Comparison of ENCODE assay signal across 19 mouse cellular contexts in the genomic region with DNA sequence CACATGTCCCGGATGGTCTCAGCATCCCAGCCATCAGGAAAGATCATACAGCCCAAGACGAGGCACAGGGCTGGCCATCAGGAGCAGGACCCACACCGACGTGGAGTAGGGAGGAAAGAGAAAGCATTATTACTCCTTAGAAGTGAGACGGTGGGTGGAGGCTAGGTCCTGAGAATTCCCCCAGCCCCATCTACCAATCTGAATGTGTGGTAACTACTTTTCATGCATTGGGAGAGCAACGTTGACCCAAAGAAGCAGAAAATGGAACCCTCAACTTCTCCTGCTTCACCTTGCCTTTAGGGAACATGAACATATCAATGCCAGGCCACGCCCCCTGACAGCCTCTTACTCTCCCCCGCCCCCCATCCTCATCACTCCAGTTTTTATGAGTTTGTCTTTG. TPM values are rescaled to one million over a fixed set of nuclear protein-coding genes. Genes with fewer than 3 reads are reported as not detected.
DNase-seq lines count a peak whose midpoint lies in the region; ATAC-seq lines count a peak whose summit lies in the region.
"Had no signal": no experiment of that assay in that cellular context is flagged by ENCODE, and none has a peak within 500 bp of the region (broad histone marks: within the 10 kb centered on the region; RNA-seq: fewer than 3 reads in every experiment).

No protein-coding gene starts in this region.

- H3K4me2 ChIP-seq in midbrain, embryonic 11.5 days = no peak overlapping the region
- no peak overlapping the region for H3K4me2 ChIP-seq in midbrain, embryonic 14.5 days (ENCODE audit: low read length)

- 80% methylated on average over 8 of the region's 8 CpGs for WGBS in heart, embryonic 10.5 days
- WGBS in midbrain, embryonic 11.5 days = 85% methylated on average over 8 of the region's 8 CpGs
- 92% methylated on average over 8 of the region's 8 CpGs for WGBS in midbrain, embryonic 14.5 days

- no peaks in the 10 kb centered on the region for H3K36me3 ChIP-seq in heart, embryonic 10.5 days
- no peaks in the 10 kb centered on the region for H3K36me3 ChIP-seq in midbrain, embryonic 11.5 days (ENCODE audit: control insufficient read depth, insufficient read depth, low read length)
- H3K36me3 ChIP-seq in midbrain, embryonic 14.5 days (ENCODE audit: control insufficient read depth, insufficient read depth, low read length) = peaks cover 35% of the 10 kb centered on the region
- H3K36me3 ChIP-seq: G1E had no signal

- no peaks in the 10 kb centered on the region for H3K9me3 ChIP-seq in heart, embryonic 10.5 days
- H3K9me3 ChIP-seq in midbrain, embryonic 11.5 days (ENCODE audit: control insufficient read depth, low read length) = no peaks in the 10 kb centered on the region
- no peaks in the 10 kb centered on the region for H3K9me3 ChIP-seq in midbrain, embryonic 14.5 days (ENCODE audit: control insufficient read depth, low read length)
- H3K9me3 ChIP-seq: G1E had no signal

- 0 out of 2 replicates have a peak, but pooled peaks cover 8% of the 10 kb centered on the region for H3K27me3 ChIP-seq in heart, embryonic 10.5 days (ENCODE audit: insufficient read depth, poor library complexity, severe bottlenecking)
- no peaks in the 10 kb centered on the region for H3K27me3 ChIP-seq in midbrain, embryonic 11.5 days (ENCODE audit: control insufficient read depth, insufficient read depth, low read length)
- no peaks in the 10 kb centered on the region for H3K27me3 ChIP-seq in midbrain, embryonic 14.5 days (ENCODE audit: control insufficient read depth, insufficient read depth, low read length)
- H3K27me3 ChIP-seq: CH12.LX, Patski had no signal

- no peak overlapping the region for H3K27ac ChIP-seq in heart, embryonic 10.5 days
- no peak overlapping the region for H3K27ac ChIP-seq in midbrain, embryonic 11.5 days (ENCODE audit: low read depth, low read length)
- H3K27ac ChIP-seq in midbrain, embryonic 14.5 days (replicated peaks; ENCODE audit: low read depth, low read length) = no peak overlapping the region

- ATAC-seq in midbrain, embryonic 11.5 days (ENCODE audit: low FRiP score) = no peak
- no peak for ATAC-seq in midbrain, embryonic 14.5 days (ENCODE audit: low FRiP score, low TSS enrichment)
- ATAC-seq: activated CD4-positive, CD25-positive, alpha-beta regulatory T cell, adult 4 months; CD4-positive, CD25-positive, alpha-beta regulatory T cell, adult 4 months; Patski had no signal

- H3K9ac ChIP-seq in midbrain, embryonic 11.5 days (ENCODE audit: low read length) = no peak overlapping the region
- H3K9ac ChIP-seq in midbrain, embryonic 14.5 days (replicated peaks; ENCODE audit: low read length) = no peak overlapping the region

- no peaks in the 10 kb centered on the region for H3K4me1 ChIP-seq in heart, embryonic 10.5 days
- peaks cover 11% of the 10 kb centered on the region for H3K4me1 ChIP-seq in midbrain, embryonic 11.5 days (ENCODE audit: control insufficient read depth, insufficient read depth, low read length)
- H3K4me1 ChIP-seq in midbrain, embryonic 14.5 days (ENCODE audit: control insufficient read depth, insufficient read depth, low read length) = peaks cover 18% of the 10 kb centered on the region

- peak; percentile 79 for DNase-seq in heart, adult 11 months
- DNase-seq in heart, embryonic 10.5 days (ENCODE audit: low spot score) = no peak
- DNase-seq in midbrain, embryonic 11.5 days (ENCODE audit: low spot score, missing footprints) = peak; percentile 65
- DNase-seq in midbrain, embryonic 14.5 days = no peak
- DNase-seq: adrenal gland, adult 2 months; adrenal gland, adult 8-10 months; adrenal gland, postnatal 10 days; adrenal gland, postnatal 14 days; adrenal gland, postnatal 25 days; adrenal gland, postnatal 36 days; B cell, adult 2 months; cerebellum, adult 11 months; cerebellum, adult 11-12 months; cerebellum, adult 18-20 months had no signal

- H3K4me3 ChIP-seq in heart, embryonic 10.5 days = no peak overlapping the region
- H3K4me3 ChIP-seq in midbrain, embryonic 11.5 days (ENCODE audit: low read depth, low read length) = no peak overlapping the region
- H3K4me3 ChIP-seq in midbrain, embryonic 14.5 days (replicated peaks; ENCODE audit: low read depth, low read length) = no peak overlapping the region

RNA-seq across cellular contexts. Expression of a gene that starts 18.6 kb away (rescaled TPM):
- polyA plus RNA-seq in heart, embryonic 10.5 days (2016; fragmentation: Nextera tagmentation; extraction: Ambion mirVana) = 0.49 and 1.0 TPM in 2 replicates
- 7.6 TPM in 2 replicates for polyA plus RNA-seq in midbrain, embryonic 11.5 days (2014; fragmentation: Nextera tagmentation; extraction: Ambion mirVana)
- polyA plus RNA-seq in midbrain, embryonic 14.5 days (2014; fragmentation: Nextera tagmentation; extraction: Ambion mirVana) = 21.7 and 31.3 TPM in 2 replicates
- polyA plus RNA-seq: G1E had no signal

Comparison
In these comparisons a context has a peak if more than half of its experiments do, and no peak if none do; other contexts are left out.
1. DNase-seq: peak in heart, adult 11 months (single experiment) and midbrain, embryonic 11.5 days (single experiment); none in heart, embryonic 10.5 days (single experiment) and midbrain, embryonic 14.5 days (single experiment).